ENCODE assay signal across 20 mouse cellular contexts in the genomic region with DNA sequence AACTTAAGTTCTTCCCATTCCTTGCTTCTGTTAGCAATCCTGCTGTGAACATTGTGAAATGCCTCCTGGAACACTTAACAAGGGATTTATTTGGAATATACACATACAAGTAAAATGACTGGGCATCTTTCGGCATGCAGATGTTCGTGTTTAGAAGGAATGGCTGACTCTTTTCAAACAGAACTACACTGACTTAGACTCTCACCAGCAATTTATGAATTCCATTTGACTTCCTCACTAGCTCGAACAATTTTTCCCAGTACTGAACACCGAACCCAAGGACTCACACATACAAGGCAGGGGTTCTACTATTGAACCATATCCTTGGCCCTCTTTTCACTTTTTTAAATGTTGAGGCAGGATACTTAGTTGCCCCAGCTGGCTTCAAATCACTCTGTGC.
"Had no signal": no experiment of that assay in that cellular context is flagged by ENCODE, and none has a peak within 500 bp of the region (broad histone marks: within the 10 kb centered on the region; RNA-seq: fewer than 3 reads in every experiment).

No protein-coding gene starts in this region.

- H3K4me2 ChIP-seq: liver, embryonic 13.5 days; liver, embryonic 15.5 days; lung, embryonic 15.5 days; midbrain, embryonic 11.5 days; midbrain, embryonic 13.5 days; midbrain, embryonic 15.5 days; neural tube, embryonic 12.5 days had no signal

- H3K36me3 ChIP-seq: liver, embryonic 13.5 days; liver, embryonic 15.5 days; lung, embryonic 15.5 days; midbrain, embryonic 13.5 days; midbrain, embryonic 15.5 days; neural tube, embryonic 12.5 days had no signal

- H3K27me3 ChIP-seq: liver, embryonic 13.5 days; liver, embryonic 15.5 days; lung, embryonic 15.5 days; megakaryocyte, embryonic 14.5 days; midbrain, embryonic 13.5 days; midbrain, embryonic 15.5 days; neural tube, embryonic 12.5 days had no signal

- H3K4me1 ChIP-seq: liver, embryonic 13.5 days; liver, embryonic 15.5 days; lung, embryonic 15.5 days; megakaryocyte, embryonic 14.5 days; midbrain, embryonic 13.5 days; midbrain, embryonic 15.5 days; neural tube, embryonic 12.5 days had no signal

- H3K27ac ChIP-seq: liver, embryonic 13.5 days; liver, embryonic 15.5 days; lung, embryonic 15.5 days; macrophage; midbrain, embryonic 13.5 days; midbrain, embryonic 15.5 days; neural tube, embryonic 12.5 days had no signal

- H3K9ac ChIP-seq: liver, embryonic 13.5 days; liver, embryonic 15.5 days; liver, postnatal 0 days; lung, embryonic 15.5 days; midbrain, embryonic 13.5 days; midbrain, embryonic 15.5 days; neural tube, embryonic 12.5 days had no signal

- ATAC-seq: liver, postnatal 0 days; lung, postnatal 0 days; midbrain, embryonic 13.5 days; midbrain, embryonic 15.5 days had no signal

- DNase-seq: liver, embryonic 13.5 days; liver, postnatal 0 days; lung, adult 2 months; lung, postnatal 14 days; lung, postnatal 36 days; right cerebral cortex, postnatal 14 days; right cerebral cortex, postnatal 4 days; spleen, adult 18-20 months; thymus, adult 18-20 months; thymus, postnatal 25 days; thymus, postnatal 4 days had no signal

- H3K9me3 ChIP-seq: liver, embryonic 13.5 days; liver, embryonic 15.5 days; lung, embryonic 15.5 days; megakaryocyte, embryonic 14.5 days; midbrain, embryonic 13.5 days; midbrain, embryonic 15.5 days; neural tube, embryonic 12.5 days had no signal

- H3K4me3 ChIP-seq: liver, embryonic 13.5 days; liver, embryonic 15.5 days; lung, embryonic 15.5 days; megakaryocyte, embryonic 14.5 days; midbrain, embryonic 13.5 days; midbrain, embryonic 15.5 days; neural tube, embryonic 12.5 days had no signal
